Mouse (Mus musculus): ENCODE data around the gene Gpr68.

The Gpr68 gene

DNA sequence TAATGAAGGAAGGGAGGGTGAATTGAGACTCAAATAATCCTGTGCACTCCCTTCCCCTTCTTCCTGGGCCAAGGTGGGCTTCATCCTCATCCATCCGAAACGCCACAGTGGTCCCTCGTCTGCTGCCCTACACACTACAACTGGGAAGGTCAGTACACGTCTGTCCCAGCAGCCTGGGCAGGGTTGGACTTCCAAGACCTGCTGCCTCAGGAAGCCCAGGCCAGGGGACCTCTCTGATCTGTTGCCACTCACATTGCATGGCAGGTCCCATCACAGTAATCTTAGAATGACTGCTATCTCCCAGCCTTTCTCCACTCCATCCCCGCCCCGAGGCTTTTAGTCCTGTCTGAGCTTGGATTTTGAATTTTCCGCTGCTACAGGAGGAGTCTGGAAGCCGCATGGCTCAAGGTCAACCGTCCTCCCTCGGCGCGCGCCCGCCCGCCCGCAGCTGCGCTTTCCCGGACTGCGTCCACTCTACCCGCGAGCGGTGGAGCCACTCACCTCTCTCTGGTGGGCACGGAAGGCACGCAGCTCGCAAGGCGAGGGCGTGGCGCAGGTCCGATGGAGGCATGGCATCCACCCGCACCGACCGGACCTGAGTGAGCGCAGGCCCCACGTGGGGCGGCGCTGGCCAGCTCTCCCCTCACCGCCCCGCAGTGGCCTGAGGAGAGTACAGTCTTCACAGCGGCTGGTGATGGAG lies at the start of gene Gpr68:
Gpr68 (minus strand) TSS at position 601 of the 700 bp plus-strand sequence.
- peak in 1 of 2 experiments; percentile 50 for DNase-seq (ENCODE audit: low spot score in 2 of 2)

GRCm38 (mm10) chr12:100957257-100957656 lies 49.3 kb upstream of the Gpr68 start:
- DNase-seq (ENCODE audit: low spot score in 2 of 2): no peak

GRCm38 (mm10) chr12:100956825-100957224 lies 48.8 kb upstream of the Gpr68 start:
- no peak for DNase-seq (ENCODE audit: low spot score in 2 of 2)

DNA sequence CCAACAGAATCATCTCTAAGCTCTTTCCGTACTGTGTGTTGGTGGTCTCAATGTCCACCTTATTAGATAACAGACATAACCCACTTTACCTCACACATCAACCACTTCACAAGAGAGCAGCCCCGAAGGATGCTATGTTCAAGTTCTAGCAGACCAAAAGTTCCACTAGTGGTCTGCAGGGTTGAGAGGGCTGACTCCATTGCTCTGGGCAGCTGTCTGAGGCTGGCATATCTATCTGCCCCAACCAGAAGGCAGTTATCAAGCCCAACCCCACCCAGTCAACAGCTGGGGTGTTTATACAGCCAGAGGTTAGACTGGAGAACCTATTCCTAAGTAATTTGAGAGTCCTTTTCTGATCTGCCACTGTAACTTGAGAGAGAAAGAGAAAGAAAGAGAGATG lies 48.0 kb upstream of the Gpr68 start:
- no peak for DNase-seq (ENCODE audit: low spot score in 2 of 2)

GRCm38 (mm10) chr12:100953926-100954325 lies 45.9 kb upstream of the Gpr68 start:
- DNase-seq (ENCODE audit: low spot score in 2 of 2): no peak

DNA sequence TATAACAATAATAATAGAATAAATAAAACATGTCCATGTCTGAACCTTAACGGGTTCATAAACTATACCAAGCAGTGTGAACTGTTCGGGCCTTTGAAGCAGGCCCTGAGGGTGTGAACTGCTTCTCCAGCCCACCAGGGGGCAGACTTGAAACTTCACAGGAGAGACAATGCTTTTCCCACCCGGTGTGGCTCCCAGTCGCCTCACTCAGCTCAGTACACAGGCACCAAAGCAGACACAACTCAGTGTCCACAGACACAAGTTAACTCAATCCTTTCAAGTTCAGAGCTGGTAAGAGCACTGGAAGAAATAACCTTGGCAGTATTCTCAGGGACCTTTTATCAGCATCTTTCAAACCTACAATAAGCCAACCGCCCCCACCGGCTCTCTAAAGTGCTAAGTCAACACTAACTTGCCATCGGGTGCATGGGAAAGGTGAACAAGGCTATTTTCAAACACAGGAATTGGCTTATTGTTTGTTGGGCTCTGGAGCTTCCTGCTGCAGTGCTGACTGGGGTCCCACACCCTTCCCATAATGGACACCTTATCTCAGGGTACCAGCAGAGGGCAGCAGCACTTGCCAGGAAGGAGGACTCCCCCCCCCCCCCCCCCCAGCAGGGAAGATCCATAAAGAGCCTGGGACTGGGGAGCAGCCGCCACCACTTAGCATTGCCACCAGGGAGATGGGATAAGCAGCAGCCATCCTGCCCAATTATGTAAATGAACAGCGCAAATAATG lies 44.4 kb upstream of the Gpr68 start:
- DNase-seq (ENCODE audit: low spot score in 2 of 2): peak; percentile 86 to 88

DNA sequence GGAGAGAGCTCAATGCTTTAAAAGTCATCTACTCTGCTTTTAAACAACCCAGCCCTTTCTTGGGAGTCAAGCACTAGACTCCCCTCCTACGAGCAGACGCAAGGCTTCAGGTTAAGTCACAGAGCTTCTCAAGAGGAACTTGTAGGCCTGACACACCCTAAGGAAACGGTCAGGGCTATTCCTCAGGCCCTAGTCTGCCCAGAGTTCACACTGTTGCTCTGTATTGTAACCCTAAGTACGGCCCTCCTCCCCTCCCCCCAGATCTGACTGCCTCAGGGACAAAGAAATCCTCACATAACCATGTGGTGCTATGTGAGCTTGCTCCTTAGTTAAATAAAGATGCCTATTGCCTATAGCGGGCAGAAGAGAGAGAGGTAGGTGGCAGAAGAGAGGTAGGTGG lies 41.1 kb upstream of the Gpr68 start:
- DNase-seq (ENCODE audit: low spot score in 2 of 2): no peak

DNA sequence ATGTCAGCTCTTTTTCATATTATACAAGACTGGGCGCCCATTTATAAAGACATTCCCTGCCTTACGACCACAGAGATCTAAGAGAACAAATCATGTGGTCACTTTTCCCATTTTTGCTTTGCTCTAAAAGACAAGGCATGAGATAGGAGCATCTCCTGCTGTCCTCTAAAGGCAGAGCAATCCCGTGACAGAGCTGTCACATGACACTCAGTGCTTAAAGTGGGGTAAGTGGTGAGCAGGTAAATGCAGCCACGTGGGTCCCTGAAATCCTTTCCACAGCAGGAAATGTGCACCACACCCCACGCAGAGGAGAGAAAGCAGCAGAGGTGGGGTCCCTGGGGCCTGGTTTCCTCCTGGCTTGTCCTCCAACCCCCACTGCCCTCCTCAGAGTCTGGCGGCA lies 40.0 kb upstream of the Gpr68 start:
- no peak for DNase-seq (ENCODE audit: low spot score in 2 of 2)

- DNase-seq (ENCODE audit: low spot score in 2 of 2): no peak
Observed at GRCm38 (mm10) chr12:100945948-100946347, 38.0 kb upstream of the Gpr68 start.

DNA sequence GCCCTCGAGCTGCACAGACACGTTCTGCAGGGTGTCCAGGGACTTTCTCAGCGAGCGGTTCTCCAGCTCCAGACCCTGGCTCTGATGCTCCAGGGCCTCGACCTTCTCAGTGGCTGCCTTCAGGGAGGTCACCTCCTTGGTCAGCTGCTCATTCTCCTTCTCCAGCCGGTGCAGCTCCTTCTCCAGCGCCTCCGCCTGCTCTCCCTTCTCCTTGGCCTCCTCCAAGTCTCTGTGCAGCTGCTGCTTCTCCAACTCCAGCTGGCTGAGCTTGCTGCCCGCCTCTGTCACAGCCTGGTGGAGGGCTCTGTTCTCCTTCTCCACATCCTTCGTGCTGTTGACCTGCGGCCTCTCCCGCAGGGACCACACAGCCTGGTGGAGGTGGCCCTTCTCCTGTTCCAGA lies 37.5 kb upstream of the Gpr68 start:
- DNase-seq (ENCODE audit: low spot score in 2 of 2): no peak

GRCm38 (mm10) chr12:100944921-100945336 lies 36.9 kb upstream of the Gpr68 start:
- no peak for DNase-seq (ENCODE audit: low spot score in 2 of 2)

GRCm38 (mm10) chr12:100943146-100943545 lies 35.1 kb upstream of the Gpr68 start:
- no peak for DNase-seq (ENCODE audit: low spot score in 2 of 2)

DNA sequence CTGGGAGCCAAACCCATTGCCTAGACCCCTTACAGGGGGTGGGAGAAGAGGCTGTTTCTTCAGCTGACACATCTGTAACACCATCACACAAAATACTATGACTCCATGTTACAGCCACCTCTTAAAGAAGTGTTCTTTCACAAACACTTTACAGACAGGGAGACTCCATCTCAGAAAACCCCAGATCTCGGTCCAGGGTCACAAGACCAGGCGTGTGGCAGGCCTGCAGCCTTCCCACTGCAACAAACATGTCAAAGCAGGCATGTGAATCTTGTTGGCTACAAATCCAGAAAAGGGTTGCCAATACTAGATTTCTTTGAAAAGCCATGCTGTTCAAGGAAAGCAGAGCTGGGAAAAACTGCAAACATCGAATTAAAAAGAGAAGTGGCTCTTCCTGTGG lies 33.4 kb upstream of the Gpr68 start:
- no peak for DNase-seq (ENCODE audit: low spot score in 2 of 2)

- no peak for DNase-seq (ENCODE audit: low spot score in 2 of 2)
Observed at GRCm38 (mm10) chr12:100937441-100938360, 29.7 kb upstream of the Gpr68 start.

DNA sequence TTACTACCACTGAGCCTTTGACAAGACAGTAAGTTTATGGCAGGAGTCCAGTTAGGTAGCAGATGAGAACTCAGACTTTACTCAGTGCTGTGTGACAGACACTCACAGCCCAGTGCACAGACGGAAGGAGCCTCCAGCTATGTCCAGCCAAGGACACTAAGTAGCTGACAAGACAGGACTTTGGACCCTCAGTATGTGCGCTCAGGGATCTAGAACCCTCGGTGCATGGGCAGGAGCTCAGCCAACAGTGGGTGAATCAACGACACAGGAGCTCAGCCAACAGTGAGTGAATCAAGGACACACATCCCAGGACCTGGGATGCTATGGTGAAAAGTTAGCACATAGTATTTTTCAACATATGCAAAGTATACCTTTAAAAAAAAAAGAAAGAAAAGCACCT lies 28.7 kb upstream of the Gpr68 start:
- no peak for DNase-seq (ENCODE audit: low spot score in 2 of 2)

GRCm38 (mm10) chr12:100936116-100936515 lies 28.1 kb upstream of the Gpr68 start:
- peak; percentile 70 to 85 for DNase-seq (ENCODE audit: low spot score in 2 of 2)

GRCm38 (mm10) chr12:100934796-100935195 lies 26.8 kb upstream of the Gpr68 start:
- no peak for DNase-seq (ENCODE audit: low spot score in 2 of 2)

DNA sequence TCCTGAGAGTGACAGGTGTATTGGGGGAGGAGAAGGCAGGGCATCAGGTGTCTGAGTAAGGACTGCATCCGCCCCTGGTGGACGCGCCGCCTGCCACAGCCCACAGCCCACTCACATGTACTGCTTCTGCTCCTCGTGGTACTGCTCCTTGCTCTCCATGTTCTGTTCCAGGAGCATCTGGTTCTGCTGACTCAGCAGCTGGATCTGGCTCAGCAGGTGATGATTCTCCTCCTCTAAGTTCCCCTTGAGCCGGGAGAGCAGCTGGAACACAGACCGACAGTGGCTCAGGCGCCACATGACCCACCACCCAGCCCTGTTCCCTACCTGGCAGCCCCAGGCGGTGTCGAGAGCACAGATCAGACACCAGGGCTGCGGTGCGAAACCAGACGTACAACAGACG lies 23.7 kb upstream of the Gpr68 start:
- no peak for DNase-seq (ENCODE audit: low spot score in 2 of 2)

DNA sequence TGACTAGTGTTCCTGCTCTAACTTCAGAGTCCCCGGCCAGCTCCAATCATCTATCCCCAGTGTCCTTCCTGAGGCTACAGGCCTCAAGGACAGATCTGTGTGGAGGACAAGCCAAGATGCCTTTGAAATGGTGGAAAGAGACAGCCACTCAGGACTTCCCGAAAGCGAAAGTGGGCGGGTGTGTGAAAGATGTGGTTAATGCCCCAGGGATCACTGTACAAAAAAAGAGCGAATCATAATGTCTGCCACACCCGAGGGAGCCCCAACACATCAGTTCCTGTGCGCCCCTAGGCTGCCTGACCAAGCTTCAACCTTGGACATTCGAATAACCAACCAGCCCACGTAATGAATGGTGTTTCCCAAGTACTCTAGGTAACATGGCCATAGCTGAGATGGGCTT lies 20.3 kb upstream of the Gpr68 start:
- DNase-seq (ENCODE audit: low spot score in 2 of 2): no peak

GRCm38 (mm10) chr12:100925644-100926619 lies 17.9 kb upstream of the Gpr68 start:
- peak; percentile 61 to 69 for DNase-seq (ENCODE audit: low spot score in 2 of 2)
